Mouse (Mus musculus) thymus, adult 2 months (tissue): Measurements from ENCODE around the gene 1700029F12Rik.

Experiments
- CTCF ChIP-seq: fragments of 200-500 bp; IDR thresholded peaks from 2 replicates; pipeline ENCODE4 v1.5.1; 2012; ENCODE audit warnings: mild to moderate bottlenecking, control low read depth, low read length, moderate library complexity, borderline replicate concordance; ENCODE audit not compliant: control insufficient read depth, poor library complexity, insufficient read depth; ENCODE audit errors: extremely low read depth
- POLR2A ChIP-seq: fragments of 200-500 bp; IDR thresholded peaks from 2 replicates; pipeline ENCODE4 v1.6.1; 2012; ENCODE audit warnings: mild to moderate bottlenecking, low read length, control low read depth, moderate library complexity; ENCODE audit not compliant: control insufficient read depth, poor library complexity, insufficient read depth; ENCODE audit errors: extremely low read depth

DNA sequence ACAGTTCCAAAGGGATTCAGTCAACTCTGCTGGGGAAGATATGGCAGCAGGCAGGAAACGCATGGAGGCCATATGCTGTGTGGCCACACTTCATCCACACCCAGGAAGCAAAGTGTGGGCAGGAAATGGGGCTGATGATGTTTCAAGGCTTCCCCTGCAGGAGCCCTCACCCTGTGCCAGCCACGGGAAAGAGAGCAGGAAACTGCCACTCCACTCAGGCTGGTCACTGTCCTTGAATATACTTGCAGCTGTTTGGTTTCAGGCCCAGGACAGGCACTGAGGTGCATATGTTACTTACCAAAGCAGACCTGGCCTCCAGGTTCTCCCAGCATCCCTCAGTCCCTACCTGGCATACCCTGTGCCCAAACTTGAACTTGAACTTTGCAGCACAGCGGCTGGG is 30.3 kb upstream of the 1700029F12Rik start:
- TF ChIP-seq POLR2A (no peak), CTCF (no peak)
